22 mouse cellular contexts compared by ENCODE assay signal in the genomic region with DNA sequence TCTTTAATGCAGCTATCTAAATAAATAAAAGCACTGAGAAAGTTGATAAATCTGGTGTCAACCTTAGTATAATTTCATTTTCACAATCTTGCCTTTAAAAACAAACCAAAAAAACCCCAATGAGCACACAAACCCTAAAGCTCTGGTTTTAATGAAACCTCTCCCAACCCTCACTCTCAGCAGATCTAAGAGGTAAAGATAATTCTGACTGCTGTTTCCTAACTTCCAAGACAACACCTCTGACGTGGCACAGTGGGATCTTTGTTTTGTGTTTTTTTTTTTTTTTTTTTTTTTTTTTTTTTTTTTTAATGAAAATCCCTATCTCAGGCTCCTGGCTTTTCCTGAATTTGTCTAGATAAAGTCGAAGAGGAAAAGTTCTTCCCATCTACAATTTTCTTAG. TPM values are rescaled to one million over a fixed set of nuclear protein-coding genes. Genes with fewer than 3 reads are reported as not detected.
"Had no signal": no experiment of that assay in that cellular context is flagged by ENCODE, and none has a peak within 500 bp of the region (broad histone marks: within the 10 kb centered on the region; RNA-seq: fewer than 3 reads in every experiment).

No protein-coding gene starts in this region.

- H3K27me3 ChIP-seq: liver, embryonic 13.5 days; neural tube, embryonic 12.5 days; stomach, embryonic 15.5 days had no signal

- DNase-seq: kidney, adult 2 months; kidney, postnatal 36 days; layer of hippocampus, postnatal 36 days; liver, embryonic 13.5 days; lung, adult 2 months; lung, postnatal 36 days; right cerebral cortex, adult 18-20 months; right cerebral cortex, postnatal 14 days; spleen, adult 18-20 months; thymus, postnatal 25 days had no signal

- ATAC-seq: intestine, postnatal 0 days; lung, postnatal 0 days had no signal

- H3K9me3 ChIP-seq: limb, embryonic 12.5 days; liver, embryonic 13.5 days; midbrain, embryonic 13.5 days; neural tube, embryonic 12.5 days; neural tube, embryonic 15.5 days; stomach, embryonic 15.5 days had no signal

- H3K4me3 ChIP-seq: left cerebral cortex, adult 2 months; liver, embryonic 13.5 days; midbrain, embryonic 13.5 days; neural tube, embryonic 12.5 days; neural tube, embryonic 15.5 days had no signal

- H3K4me2 ChIP-seq: midbrain, embryonic 13.5 days; neural tube, embryonic 15.5 days had no signal

- H3K4me1 ChIP-seq: liver, embryonic 13.5 days had no signal

- H3K9ac ChIP-seq: liver, embryonic 13.5 days; neural tube, embryonic 12.5 days; neural tube, embryonic 15.5 days; stomach, embryonic 15.5 days had no signal

- H3K36me3 ChIP-seq: limb, embryonic 12.5 days; liver, embryonic 13.5 days; midbrain, embryonic 13.5 days; neural tube, embryonic 12.5 days; neural tube, embryonic 15.5 days; stomach, embryonic 15.5 days had no signal

- H3K27ac ChIP-seq: kidney, postnatal 0 days; left cerebral cortex, adult 2 months; liver, embryonic 13.5 days; neural tube, embryonic 12.5 days; neural tube, embryonic 15.5 days had no signal

RNA-seq across cellular contexts. Expression of a gene that starts 43.1 kb away (rescaled TPM):
- total RNA-seq: liver, adult 2 months; megakaryocyte-erythroid progenitor cell, adult 5-6 weeks had no signal
- polyA plus RNA-seq: liver, embryonic 16.5 days had no signal
